Mouse (Mus musculus) stomach, embryonic 15.5 days (tissue): ENCODE measurements at regions not wholly inside any gene's neighbourhood (a gene's known extent, or its start where the extent isn't known, plus 50 kb on each side); places are given as distances from the start of the nearest gene placed in this dataset.

Source experiments
- ATAC-seq: fragments of 200-750 bp; cut with Nextera tagmentation; 2 replicates; pipeline ENCODE4 v1.8.0; 2017; ENCODE audit warnings: low read depth, moderate number of reproducible peaks, moderate TSS enrichment; ENCODE audit not compliant: insufficient read depth, low FRiP score
- H3K27ac ChIP-seq: fragments of 300-500 bp; sonication (generic); 2 replicates; pipeline ENCODE4 v1.5.1; 2015; ENCODE audit warnings: mild to moderate bottlenecking, inconsistent platforms
- H3K27me3 ChIP-seq: fragments of 300-500 bp; sonication (generic); replicated peaks from 2 replicates; pipeline ENCODE4 v1.6.1; 2015; ENCODE audit warnings: inconsistent platforms
- H3K36me3 ChIP-seq: fragments of 300-500 bp; sonication (generic); 2 replicates; pipeline ENCODE4 v1.6.1; 2015; ENCODE audit warnings: inconsistent platforms
- H3K4me1 ChIP-seq: fragments of 300-500 bp; sonication (generic); 2 replicates; pipeline ENCODE4 v1.6.1; 2015; ENCODE audit warnings: inconsistent platforms
- H3K4me2 ChIP-seq: fragments of 300-500 bp; sonication (generic); 2 replicates; pipeline ENCODE4 v1.6.1; 2015; ENCODE audit warnings: mild to moderate bottlenecking, inconsistent platforms
- H3K4me3 ChIP-seq: fragments of 300-500 bp; sonication (generic); replicated peaks from 2 replicates; pipeline ENCODE4 v1.5.1; 2015; ENCODE audit warnings: inconsistent platforms
- H3K9ac ChIP-seq: fragments of 300-500 bp; sonication (generic); 2 replicates; pipeline ENCODE4 v1.6.1; 2015; ENCODE audit warnings: inconsistent platforms
- H3K9me3 ChIP-seq: fragments of 300-500 bp; sonication (generic); 2 replicates; pipeline ENCODE4 v1.6.1; 2016; ENCODE audit warnings: inconsistent platforms
- WGBS: fragments of 180-500 bp; shearing (Covaris S2); methylation state at CpG from one replicate; pipeline ENCODE4 v1.1.7; 2015; 5-methylcytosine and 5-hydroxymethylcytosine counted together

DNA sequence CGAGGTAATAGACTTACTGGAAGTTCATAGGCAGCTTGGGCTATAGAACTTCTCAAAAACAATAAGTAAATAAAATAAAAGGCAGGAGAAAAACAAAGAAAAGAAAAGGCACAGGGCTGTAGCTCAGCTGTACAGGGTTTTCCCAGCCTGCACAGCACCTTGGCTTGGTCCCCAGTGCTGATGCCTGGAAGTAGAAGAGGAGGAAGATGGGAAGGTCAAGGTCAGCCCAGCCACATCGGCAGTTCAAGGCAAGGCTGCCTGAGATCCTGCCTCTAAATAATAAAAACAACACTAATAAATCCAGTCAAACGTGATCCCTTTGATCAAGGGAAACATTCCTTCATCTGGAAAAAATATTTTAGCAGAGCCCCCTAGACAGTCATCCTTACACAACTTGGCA is 103.1 kb downstream of the Cenpf start:
- WGBS: 66% methylated on average over 3 of the region's 3 CpGs
- no peak overlapping the region for H3K27ac ChIP-seq
- H3K9me3 ChIP-seq: no peaks in the 10 kb centered on the region
- ATAC-seq: no peak
- no peak overlapping the region for H3K4me3 ChIP-seq
- no peaks in the 10 kb centered on the region for H3K4me1 ChIP-seq
- H3K36me3 ChIP-seq: no peaks in the 10 kb centered on the region
- H3K9ac ChIP-seq: no peak overlapping the region
- H3K27me3 ChIP-seq: no peaks in the 10 kb centered on the region
- no peak overlapping the region for H3K4me2 ChIP-seq

DNA sequence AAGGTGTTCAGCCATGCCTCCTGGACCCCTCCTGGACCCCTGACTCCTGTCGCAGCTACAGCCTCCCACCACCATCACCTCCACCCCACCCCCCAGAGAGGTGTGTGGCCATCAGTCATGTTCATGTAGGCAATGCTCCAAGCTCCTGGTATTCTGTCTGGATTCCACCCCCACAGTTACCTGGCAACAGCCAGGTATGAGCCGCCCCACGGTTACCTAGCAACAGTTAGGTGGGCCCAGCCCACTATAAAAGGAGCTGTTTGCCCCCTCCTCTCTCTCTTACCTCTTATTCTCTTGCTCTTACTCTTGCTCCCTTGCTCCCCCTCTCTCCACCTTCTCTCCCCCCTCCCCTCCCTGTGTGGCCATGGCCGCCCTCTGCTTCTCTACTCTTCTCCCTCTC is 106.5 kb downstream of the Cenpf start:
- Histone ChIP-seq H3K36me3 (no peaks in the 10 kb centered on the region), H3K9ac (no peak overlapping the region), H3K4me3 (no peak overlapping the region), H3K4me1 (no peaks in the 10 kb centered on the region), H3K27ac (no peak overlapping the region), H3K27me3 (no peaks in the 10 kb centered on the region), H3K4me2 (no peak overlapping the region), H3K9me3 (no peaks in the 10 kb centered on the region)
- ATAC-seq: no peak
- 70% methylated on average over 4 of the region's 4 CpGs for WGBS

DNA sequence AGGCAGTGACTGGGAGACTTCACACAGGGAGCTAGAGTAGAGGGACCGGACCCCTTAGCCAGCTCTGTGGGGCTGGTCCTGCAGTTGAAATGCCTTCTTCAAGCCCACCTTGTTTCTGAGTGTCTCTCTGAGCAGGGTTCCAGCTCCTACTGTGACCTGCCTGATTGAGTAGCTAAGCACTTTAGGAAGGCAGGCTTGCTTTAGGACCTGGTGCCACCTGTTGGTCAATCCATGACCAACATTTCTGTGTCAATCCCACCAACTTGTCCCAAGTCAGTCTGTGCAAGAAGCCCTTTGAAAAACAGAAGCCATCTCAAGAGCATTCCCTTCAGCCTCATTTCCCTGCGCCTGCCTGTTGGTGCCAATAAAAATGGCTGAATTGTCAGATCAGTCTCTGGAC is 108.5 kb downstream of the Cenpf start:
- no peak overlapping the region for H3K4me3 ChIP-seq
- H3K27me3 ChIP-seq: no peaks in the 10 kb centered on the region
- no peak overlapping the region for H3K9ac ChIP-seq
- no peaks in the 10 kb centered on the region for H3K4me1 ChIP-seq
- ATAC-seq: no peak; the same call in 1 of the 2 replicates
- no peak overlapping the region for H3K27ac ChIP-seq
- WGBS: 78% methylated on average over 2 of the region's 2 CpGs
- H3K36me3 ChIP-seq: no peaks in the 10 kb centered on the region
- no peaks in the 10 kb centered on the region for H3K9me3 ChIP-seq
- no peak overlapping the region for H3K4me2 ChIP-seq

DNA sequence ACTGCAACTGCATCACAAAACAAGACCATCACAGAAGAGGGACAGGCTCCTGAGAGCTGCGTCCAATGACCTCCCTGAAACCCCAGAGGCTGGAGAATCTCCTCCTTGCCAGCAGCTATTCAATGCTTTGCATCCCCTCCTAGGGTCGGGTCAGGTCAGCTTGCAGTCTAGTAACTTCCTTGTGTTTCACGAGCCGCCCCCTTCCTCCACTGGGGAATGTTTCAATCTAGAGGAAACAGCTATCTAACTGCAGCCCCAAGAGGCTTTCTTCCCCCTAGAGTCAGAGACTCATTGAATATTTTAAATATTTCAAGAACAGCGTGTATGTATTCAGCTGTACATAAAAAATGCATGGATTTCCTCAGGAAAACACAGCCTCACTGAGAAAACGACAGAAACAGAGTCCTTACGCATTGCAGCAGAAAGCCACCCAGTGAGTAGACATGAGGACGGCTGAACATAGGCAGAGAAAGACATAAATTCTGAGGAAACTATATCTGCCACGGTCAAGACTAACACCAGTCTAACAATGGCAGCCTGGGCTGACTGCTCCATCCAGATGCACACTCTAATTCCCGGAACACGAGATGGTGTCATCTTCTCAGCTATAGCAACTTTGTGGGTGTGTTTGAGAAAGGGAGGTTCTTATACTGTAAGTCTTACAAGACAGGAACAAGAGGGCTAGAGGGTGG is 111.4 kb downstream of the Cenpf start:
- Histone ChIP-seq H3K27me3 (no peaks in the 10 kb centered on the region), H3K9ac (no peak overlapping the region), H3K4me2 (no peak overlapping the region), H3K9me3 (no peaks in the 10 kb centered on the region), H3K4me3 (no peak overlapping the region), H3K27ac (peak overlapping the region; percentile 12; the same call in 1 of the 2 replicates), H3K36me3 (no peaks in the 10 kb centered on the region), H3K4me1 (no peaks in the 10 kb centered on the region)
- WGBS: 37% methylated on average over 11 of the region's 11 CpGs
- no peak for ATAC-seq

DNA sequence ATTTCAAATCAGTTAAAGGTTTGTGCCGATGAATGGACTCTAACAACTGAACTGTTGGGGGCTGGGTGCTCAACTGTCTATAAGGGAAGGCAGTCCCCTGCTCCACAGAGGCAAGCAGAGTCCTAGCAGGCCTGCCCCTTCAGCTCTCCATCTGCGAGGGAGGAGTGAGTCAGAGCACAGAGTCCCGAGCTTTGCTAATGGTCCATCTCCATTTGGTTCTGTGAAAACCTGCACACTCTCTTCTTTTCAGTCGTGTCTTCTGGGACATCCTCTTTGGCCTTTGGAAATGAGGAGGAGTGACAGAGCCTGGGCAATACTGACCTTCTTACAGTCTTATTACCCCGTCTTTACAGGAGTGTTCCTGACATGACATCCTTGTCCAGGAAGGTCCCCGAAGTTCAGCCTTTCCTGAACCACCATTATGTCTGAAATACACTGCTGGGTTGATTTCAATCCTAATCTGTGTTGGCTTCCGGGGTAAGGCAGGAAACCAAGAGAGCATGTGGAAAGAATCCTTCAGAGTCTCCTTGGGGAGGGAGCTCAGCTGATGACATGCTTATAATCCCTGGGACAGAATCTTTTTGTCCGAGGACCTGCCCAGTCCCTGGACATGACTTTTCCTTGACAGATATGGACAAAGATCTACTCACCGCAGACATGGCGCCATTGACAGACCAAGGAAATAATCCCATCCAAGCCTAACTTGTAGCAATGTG is 112.2 kb downstream of the Cenpf start:
- H3K27ac ChIP-seq: no peak overlapping the region
- ATAC-seq: no peak
- no peaks in the 10 kb centered on the region for H3K36me3 ChIP-seq
- H3K27me3 ChIP-seq: no peaks in the 10 kb centered on the region
- no peak overlapping the region for H3K4me3 ChIP-seq
- 83% methylated on average over 10 of the region's 10 CpGs for WGBS
- H3K4me2 ChIP-seq: no peak overlapping the region
- H3K4me1 ChIP-seq: no peaks in the 10 kb centered on the region
- H3K9me3 ChIP-seq: no peaks in the 10 kb centered on the region
- no peak overlapping the region for H3K9ac ChIP-seq

DNA sequence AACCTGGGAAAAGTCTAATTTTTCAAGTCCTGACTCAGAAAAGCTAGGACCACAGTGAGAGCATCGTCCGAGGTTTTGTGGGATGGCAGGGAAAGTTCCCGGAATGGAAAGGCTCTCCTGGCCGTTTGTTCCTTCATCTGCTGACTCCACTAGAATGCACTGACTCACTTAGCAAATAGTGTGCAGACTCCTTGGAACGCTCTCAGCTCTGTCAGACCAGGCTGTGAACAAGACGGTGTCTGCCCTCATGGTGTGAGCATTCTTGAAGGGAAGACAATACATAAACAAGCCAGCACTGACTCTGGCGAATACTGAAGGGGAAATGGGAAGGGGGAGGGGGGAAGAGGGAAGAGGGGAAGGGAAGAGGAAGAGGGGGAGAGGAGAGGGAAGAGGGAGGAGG is 121.4 kb downstream of the Cenpf start:
- Histone ChIP-seq H3K9ac (no peak overlapping the region), H3K4me1 (no peaks in the 10 kb centered on the region), H3K27ac (no peak overlapping the region), H3K9me3 (no peaks in the 10 kb centered on the region), H3K36me3 (no peaks in the 10 kb centered on the region), H3K27me3 (no peaks in the 10 kb centered on the region), H3K4me2 (no peak overlapping the region), H3K4me3 (no peak overlapping the region)
- no peak for ATAC-seq
- WGBS: 20% methylated on average over 7 of the region's 7 CpGs

DNA sequence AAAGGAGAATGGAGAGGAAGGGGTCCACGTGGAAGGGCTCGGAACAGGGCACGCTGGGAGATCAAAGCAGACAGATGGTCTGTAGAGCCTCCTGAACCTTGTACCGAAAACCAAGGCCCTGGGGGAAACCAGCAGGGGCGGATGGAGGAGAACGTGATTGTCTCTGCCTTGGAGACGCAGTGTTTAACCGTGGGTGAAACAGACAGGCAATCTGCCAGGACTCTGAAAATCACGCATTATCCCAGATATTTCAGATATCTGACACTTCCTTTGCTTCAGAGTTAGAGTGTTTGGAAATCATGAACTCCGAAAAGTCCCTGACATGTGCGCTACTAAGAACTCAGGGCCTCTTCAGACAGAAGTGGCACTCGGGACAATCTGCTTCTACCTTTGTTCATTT is 126.1 kb downstream of the Cenpf start:
- H3K4me2 ChIP-seq: no peak overlapping the region
- WGBS: 79% methylated on average over 12 of the region's 12 CpGs
- no peak overlapping the region for H3K9ac ChIP-seq
- no peak overlapping the region for H3K4me3 ChIP-seq
- H3K36me3 ChIP-seq: no peaks in the 10 kb centered on the region
- H3K4me1 ChIP-seq: no peaks in the 10 kb centered on the region
- no peak for ATAC-seq
- no peak overlapping the region for H3K27ac ChIP-seq
- H3K27me3 ChIP-seq: no peaks in the 10 kb centered on the region
- no peaks in the 10 kb centered on the region for H3K9me3 ChIP-seq

DNA sequence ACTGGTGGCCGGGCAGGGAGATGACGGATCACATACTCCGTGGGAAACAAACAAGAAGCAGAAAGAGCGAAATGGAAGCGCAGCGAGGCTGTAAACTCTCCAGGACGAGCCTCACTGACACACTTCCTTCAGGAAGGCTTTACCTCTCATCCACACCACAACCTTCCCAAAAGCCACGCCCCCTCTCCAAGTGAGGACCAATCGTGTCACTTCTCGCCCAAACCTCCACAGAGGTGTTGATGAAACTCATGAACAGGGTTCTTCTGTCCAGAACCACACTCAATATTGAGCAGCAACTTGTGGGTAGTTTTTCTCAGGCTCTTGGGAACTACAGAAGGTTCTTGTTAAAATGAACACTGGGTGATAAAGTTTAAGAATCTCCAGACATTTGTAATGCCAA is 127.3 kb downstream of the Cenpf start:
- 18% methylated on average over 10 of the region's 10 CpGs for WGBS
- H3K4me3 ChIP-seq: no peak overlapping the region
- no peaks in the 10 kb centered on the region for H3K4me1 ChIP-seq
- H3K36me3 ChIP-seq: no peaks in the 10 kb centered on the region
- ATAC-seq: no peak
- no peak overlapping the region for H3K4me2 ChIP-seq
- no peak overlapping the region for H3K27ac ChIP-seq
- H3K9ac ChIP-seq: no peak overlapping the region
- H3K9me3 ChIP-seq: no peaks in the 10 kb centered on the region
- no peaks in the 10 kb centered on the region for H3K27me3 ChIP-seq

DNA sequence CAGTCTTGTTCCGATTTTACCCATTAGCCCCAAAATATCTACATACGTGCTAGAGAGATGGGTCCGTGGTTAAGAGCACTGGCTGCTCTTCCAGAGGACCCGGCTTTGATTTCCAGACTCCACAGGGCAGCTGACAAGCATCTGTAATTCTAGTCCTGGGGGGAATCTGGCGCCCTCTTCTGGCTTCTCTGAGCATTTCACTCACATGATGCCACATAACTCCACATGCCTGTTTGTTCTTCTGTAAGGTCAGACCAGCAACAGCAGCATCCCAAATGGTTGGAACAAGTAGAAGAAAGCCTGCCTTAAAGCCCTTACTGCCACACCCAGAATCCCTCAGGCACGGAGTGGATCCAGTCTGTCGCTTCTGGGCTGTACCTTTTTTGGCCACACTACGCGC is 137.0 kb downstream of the Cenpf start:
- H3K9ac ChIP-seq: no peak overlapping the region
- H3K4me2 ChIP-seq: no peak overlapping the region
- no peak overlapping the region for H3K27ac ChIP-seq
- 89% methylated on average over 9 of the region's 9 CpGs for WGBS
- H3K4me1 ChIP-seq: 0 out of 2 replicates have a peak, but pooled peaks cover 3% of the 10 kb centered on the region
- no peaks in the 10 kb centered on the region for H3K27me3 ChIP-seq
- no peak overlapping the region for H3K4me3 ChIP-seq
- no peak for ATAC-seq
- H3K36me3 ChIP-seq: no peaks in the 10 kb centered on the region
- no peaks in the 10 kb centered on the region for H3K9me3 ChIP-seq

DNA sequence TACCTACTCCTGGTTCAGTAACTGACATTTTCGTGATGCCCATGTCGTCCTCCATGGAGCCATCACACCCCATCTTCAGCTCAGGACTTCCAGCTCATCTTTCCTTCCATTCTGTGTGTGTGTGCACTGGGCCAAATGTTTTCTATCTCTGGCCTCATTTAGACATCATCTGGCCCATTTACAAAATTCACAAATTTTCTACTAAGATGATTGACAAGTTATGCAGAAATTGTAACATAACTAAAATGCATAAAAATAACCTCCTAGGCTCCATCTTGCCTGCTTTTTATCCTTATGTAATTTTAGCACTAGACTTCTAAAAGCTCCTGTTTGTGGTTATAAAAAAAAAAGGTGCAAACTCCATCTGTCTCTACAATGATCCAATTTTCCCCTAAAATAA is 130.8 kb upstream of the Kcnk2 start:
- ATAC-seq: no peak

DNA sequence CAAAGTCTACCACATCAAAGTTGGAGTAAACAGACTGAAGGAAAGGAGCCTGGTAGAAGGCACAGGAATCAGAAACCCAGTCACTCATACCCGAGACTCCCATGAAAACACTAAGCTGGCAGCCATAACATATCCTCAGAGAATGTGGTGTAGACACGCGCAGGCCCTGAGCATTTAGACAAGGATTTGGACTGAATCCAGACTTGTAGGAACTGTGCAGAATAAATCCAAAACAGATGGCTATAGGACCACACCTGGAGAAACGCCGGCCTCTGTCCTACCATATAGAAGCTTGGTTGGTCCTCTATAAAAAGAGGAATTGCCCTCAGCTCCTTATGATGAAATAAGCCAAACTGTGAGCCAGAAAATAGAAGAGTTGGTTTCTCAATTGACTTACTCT is 124.3 kb upstream of the Kcnk2 start:
- Histone ChIP-seq H3K4me1 (no peaks in the 10 kb centered on the region), H3K9ac (no peak overlapping the region), H3K36me3 (no peaks in the 10 kb centered on the region), H3K4me2 (no peak overlapping the region), H3K27ac (no peak overlapping the region), H3K4me3 (no peak overlapping the region), H3K9me3 (no peaks in the 10 kb centered on the region), H3K27me3 (no peaks in the 10 kb centered on the region)
- no peak for ATAC-seq
- 69% methylated on average over 5 of the region's 5 CpGs for WGBS

More for the DNA sequence above, 130.8 kb upstream of the Kcnk2 start:
- Histone ChIP-seq H3K27me3 (no peaks in the 10 kb centered on the region), H3K9me3 (no peaks in the 10 kb centered on the region), H3K27ac (no peak overlapping the region), H3K36me3 (no peaks in the 10 kb centered on the region), H3K4me2 (no peak overlapping the region), H3K9ac (no peak overlapping the region), H3K4me1 (no peaks in the 10 kb centered on the region), H3K4me3 (no peak overlapping the region)
- WGBS: 78% methylated on average over 2 of the region's 2 CpGs

DNA sequence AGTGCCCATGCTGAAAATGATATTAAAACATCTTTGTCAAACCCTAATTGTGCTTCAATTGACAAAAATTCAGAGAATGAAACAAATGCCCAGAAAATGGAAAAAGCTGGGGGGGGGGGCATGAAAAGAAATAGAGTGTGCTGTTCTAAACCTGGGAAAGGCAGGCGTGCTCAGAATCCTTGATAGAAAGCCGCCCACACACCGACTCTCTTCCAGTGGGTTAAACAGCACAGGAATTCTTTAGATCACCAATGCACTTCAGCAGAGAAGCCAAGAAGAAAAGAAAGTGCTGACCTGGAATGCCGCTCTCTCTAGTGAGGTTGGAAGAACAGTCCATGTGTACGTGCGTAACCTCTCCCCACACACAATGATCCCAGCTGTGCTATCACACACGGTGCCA is 113.4 kb upstream of the Kcnk2 start:
- ATAC-seq: no peak
- Histone ChIP-seq H3K4me1 (no peaks in the 10 kb centered on the region), H3K9me3 (no peaks in the 10 kb centered on the region), H3K36me3 (no peaks in the 10 kb centered on the region), H3K27ac (no peak overlapping the region), H3K27me3 (no peaks in the 10 kb centered on the region), H3K4me2 (no peak overlapping the region), H3K4me3 (no peak overlapping the region), H3K9ac (no peak overlapping the region)
- WGBS: 68% methylated on average over 7 of the region's 7 CpGs
